Mouse (Mus musculus): ENCODE results near the gene Lamb2.

Lamb2 gene

GRCm38 (mm10) chr9:108479721-108480351 lies at the start of gene Lamb2:
Gene Lamb2 (plus strand): TSS chr9:108479736.
- DNase-seq (ENCODE audit: low spot score), result no peak

- DNase-seq (ENCODE audit: low spot score), result peak; percentile 39
Measured at GRCm38 (mm10) chr9:108431431-108432067, 48.0 kb upstream of the Lamb2 start.

- no peak for DNase-seq (ENCODE audit: low spot score)
Measured at GRCm38 (mm10) chr9:108436182-108436581, 43.4 kb upstream of the Lamb2 start, which contains the start of gene BC048562. Gene BC048562 (plus strand): TSS chr9:108436482.

- DNase-seq (ENCODE audit: low spot score), result no peak
Measured at GRCm38 (mm10) chr9:108439176-108439575, 40.4 kb upstream of the Lamb2 start.

GRCm38 (mm10) chr9:108440485-108440884 lies 39.1 kb upstream of the Lamb2 start:
- DNase-seq (ENCODE audit: low spot score), result no peak

- DNase-seq (ENCODE audit: low spot score), result no peak
Measured at GRCm38 (mm10) chr9:108441236-108441919, 38.2 kb upstream of the Lamb2 start.

GRCm38 (mm10) chr9:108445125-108445524 lies 34.4 kb upstream of the Lamb2 start:
- no peak for DNase-seq (ENCODE audit: low spot score)

- no peak for DNase-seq (ENCODE audit: low spot score)
Measured at GRCm38 (mm10) chr9:108449860-108450259, 29.7 kb upstream of the Lamb2 start.

GRCm38 (mm10) chr9:108450292-108451169 lies 29.0 kb upstream of the Lamb2 start:
- DNase-seq (ENCODE audit: low spot score), result peak; percentile 12

- peak; percentile 49 for DNase-seq (ENCODE audit: low spot score)
Measured at GRCm38 (mm10) chr9:108451170-108451493, 28.4 kb upstream of the Lamb2 start.

GRCm38 (mm10) chr9:108451519-108452160 lies 27.9 kb upstream of the Lamb2 start:
- peak; percentile 29 for DNase-seq (ENCODE audit: low spot score)

GRCm38 (mm10) chr9:108452291-108452906 lies 27.1 kb upstream of the Lamb2 start:
- DNase-seq (ENCODE audit: low spot score), result peak; percentile 89

GRCm38 (mm10) chr9:108452911-108453310 lies 26.6 kb upstream of the Lamb2 start:
- no peak for DNase-seq (ENCODE audit: low spot score)

GRCm38 (mm10) chr9:108453458-108453857 lies 26.1 kb upstream of the Lamb2 start:
- DNase-seq (ENCODE audit: low spot score), result no peak

GRCm38 (mm10) chr9:108454429-108454828 lies 25.1 kb upstream of the Lamb2 start:
- no peak for DNase-seq (ENCODE audit: low spot score)

GRCm38 (mm10) chr9:108455747-108456571 lies 23.6 kb upstream of the Lamb2 start:
- no peak for DNase-seq (ENCODE audit: low spot score)

GRCm38 (mm10) chr9:108456953-108457352 lies 22.6 kb upstream of the Lamb2 start:
- DNase-seq (ENCODE audit: low spot score), result no peak

GRCm38 (mm10) chr9:108459939-108460318 lies 19.6 kb upstream of the Lamb2 start:
- no peak for DNase-seq (ENCODE audit: low spot score)

- DNase-seq (ENCODE audit: low spot score), result peak; percentile 78
Measured at GRCm38 (mm10) chr9:108460319-108461178, 19.0 kb upstream of the Lamb2 start, which contains the start of gene Ccdc71. Gene Ccdc71 (plus strand): TSS chr9:108460527.
